Mouse (Mus musculus) gonadal fat pad, adult 2 months (tissue): ENCODE data around the gene Fkbp7. TPM values are rescaled to one million over a fixed set of nuclear protein-coding genes. Genes with fewer than 3 reads are reported as not detected.

Experiments used
- DNase-seq: peaks from one replicate; pipeline ENCODE4 v3.0.0-alpha.2; 2012; ENCODE audit warnings: low read depth
- polyA plus RNA-seq: library from polyadenylated mRNA; depleted of rRNA; stranded (reverse); fragments of >200 nt; gene quantifications from 2 replicates; pipeline ENCODE4 v1.2.3, GENCODE M21; 2012; rRNA removed

The Fkbp7 gene
- polyA plus RNA-seq, result 8.1 and 8.6 TPM in 2 replicates

GRCm38 (mm10) chr2:76672966-76673392, at the start of gene Fkbp7:
Gene Fkbp7, minus strand, starts transcription at chr2:76673116.
- no peak for DNase-seq

GRCm38 (mm10) chr2:76719650-76720049, 46.7 kb upstream of the Fkbp7 start:
- no peak for DNase-seq

- DNase-seq, result no peak
Observed at GRCm38 (mm10) chr2:76714984-76715383, 42.1 kb upstream of the Fkbp7 start.

GRCm38 (mm10) chr2:76708512-76708911, 35.6 kb upstream of the Fkbp7 start:
- no peak for DNase-seq

- DNase-seq, result no peak
Observed at GRCm38 (mm10) chr2:76705655-76706054, 32.7 kb upstream of the Fkbp7 start.

GRCm38 (mm10) chr2:76702751-76703150, 29.8 kb upstream of the Fkbp7 start:
- no peak for DNase-seq

GRCm38 (mm10) chr2:76702188-76702587, 29.3 kb upstream of the Fkbp7 start:
- DNase-seq, result no peak

- no peak for DNase-seq
Observed at GRCm38 (mm10) chr2:76695290-76695689, 22.4 kb upstream of the Fkbp7 start.

- DNase-seq, result no peak
Observed at GRCm38 (mm10) chr2:76693765-76694164, 20.8 kb upstream of the Fkbp7 start.

- DNase-seq, result no peak
Observed at GRCm38 (mm10) chr2:76690436-76691204, 17.7 kb upstream of the Fkbp7 start.

GRCm38 (mm10) chr2:76688162-76688561, 15.2 kb upstream of the Fkbp7 start:
- no peak for DNase-seq

GRCm38 (mm10) chr2:76687608-76688007, 14.7 kb upstream of the Fkbp7 start:
- DNase-seq, result no peak

GRCm38 (mm10) chr2:76686986-76687385, 14.1 kb upstream of the Fkbp7 start:
- DNase-seq, result no peak

GRCm38 (mm10) chr2:76682301-76682700, 9.4 kb upstream of the Fkbp7 start:
- DNase-seq, result no peak

GRCm38 (mm10) chr2:76676401-76677226, 3.7 kb upstream of the Fkbp7 start:
- no peak for DNase-seq

GRCm38 (mm10) chr2:76675949-76676348, 3.0 kb upstream of the Fkbp7 start:
- no peak for DNase-seq

GRCm38 (mm10) chr2:76675451-76675850, 2.5 kb upstream of the Fkbp7 start:
- no peak for DNase-seq

GRCm38 (mm10) chr2:76674725-76675427, 2.0 kb upstream of the Fkbp7 start, which contains the start of gene Plekha3:
Gene Plekha3, plus strand, starts transcription at chr2:76675281.
- no peak for DNase-seq

- no peak for DNase-seq
Observed at GRCm38 (mm10) chr2:76673472-76674081, 661 bp upstream of the Fkbp7 start.

- no peak for DNase-seq
Observed at GRCm38 (mm10) chr2:76672134-76672745, 676 bp downstream of the Fkbp7 start.

- DNase-seq, result no peak
Observed at GRCm38 (mm10) chr2:76671641-76672040, 1.3 kb downstream of the Fkbp7 start.
